In the genomic region with DNA sequence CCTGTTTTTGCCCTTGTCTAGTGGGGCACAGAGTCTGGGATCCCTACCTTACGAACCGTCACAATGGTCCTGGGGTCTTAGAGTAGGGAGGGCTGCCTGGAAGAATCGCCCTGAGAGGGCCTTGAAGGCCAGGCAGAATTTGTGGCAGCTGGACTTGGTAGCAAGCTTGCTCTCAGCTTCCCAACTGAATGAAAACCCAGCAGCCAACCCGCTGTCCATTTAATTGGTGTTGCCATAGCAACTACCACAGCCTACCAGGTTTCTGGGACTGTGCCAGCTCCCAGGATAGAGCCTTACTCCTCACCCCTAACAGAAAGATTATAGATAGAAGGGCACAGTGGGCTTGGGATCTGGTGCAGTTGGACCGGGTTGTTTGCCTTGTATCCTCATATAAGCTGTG, we compare ENCODE assay signal across 9 mouse cellular contexts. TPM values are rescaled to one million over a fixed set of nuclear protein-coding genes. Genes with fewer than 3 reads are reported as not detected.
A peak's percentile ranks its signal among the peaks of the same experiment; 100 is the strongest.
DNase-seq lines count a peak whose midpoint lies in the region; ATAC-seq and TF ChIP-seq lines count a peak whose summit lies in the region.
"Had no signal": no experiment of that assay in that cellular context is flagged by ENCODE, and none has a peak within 500 bp of the region (broad histone marks: within the 10 kb centered on the region; RNA-seq: fewer than 3 reads in every experiment).

No protein-coding gene starts in this region.

- H3K4me1 ChIP-seq in kidney, postnatal 0 days (replicated peaks; ENCODE audit: insufficient read depth, low read length) = no peaks in the 10 kb centered on the region
- H3K4me1 ChIP-seq in kidney, embryonic 16.5 days (ENCODE audit: insufficient read depth, low read length) = peaks cover 15% of the 10 kb centered on the region
- H3K4me1 ChIP-seq in midbrain, embryonic 15.5 days = peaks cover 77% of the 10 kb centered on the region
- no peaks in the 10 kb centered on the region for H3K4me1 ChIP-seq in heart, adult 2 months (ENCODE audit: control insufficient read depth, insufficient read depth, low read length)

- peak; percentile 52 for DNase-seq in kidney, postnatal 0 days (ENCODE audit: low spot score)
- peak; percentile 69 for DNase-seq in embryo, embryonic 10.5 days (ENCODE audit: low spot score)
- DNase-seq in kidney, postnatal 25 days = peak; percentile 61
- DNase-seq in thymus, postnatal 0 days (ENCODE audit: low spot score) = no peak
- DNase-seq in heart, adult 2 months = no peak
- DNase-seq in gastrocnemius, adult 2 months = no peak

- no peaks in the 10 kb centered on the region for H3K27me3 ChIP-seq in kidney, postnatal 0 days (ENCODE audit: insufficient read depth, low read length)
- H3K27me3 ChIP-seq in kidney, embryonic 16.5 days (ENCODE audit: insufficient read depth, low read length) = no peaks in the 10 kb centered on the region
- H3K27me3 ChIP-seq in midbrain, embryonic 15.5 days (replicated peaks) = no peaks in the 10 kb centered on the region
- H3K27me3 ChIP-seq in heart, adult 2 months (ENCODE audit: control insufficient read depth, insufficient read depth, low read length) = no peaks in the 10 kb centered on the region
- H3K27me3 ChIP-seq: CH12.LX had no signal

- no peak for TF ChIP-seq EP300 in heart, adult 2 months (IDR thresholded peaks at IDR 0.05; ENCODE audit: insufficient read depth, low read depth, low read length)

- H3K4me2 ChIP-seq in kidney, postnatal 0 days (ENCODE audit: low read length) = no peak overlapping the region
- H3K4me2 ChIP-seq in kidney, embryonic 16.5 days (replicated peaks; ENCODE audit: low read depth, low read length) = no peak overlapping the region
- peak overlapping the region; percentile 16; the same call in 1 of the 2 replicates for H3K4me2 ChIP-seq in midbrain, embryonic 15.5 days

- TF ChIP-seq POLR2A in heart, adult 2 months (IDR thresholded peaks at IDR 0.05; ENCODE audit: insufficient read depth, low read depth, low read length) = no peak

- WGBS in kidney, postnatal 0 days = 62% methylated on average over 5 of the region's 5 CpGs
- WGBS in kidney, embryonic 16.5 days = 75% methylated on average over 5 of the region's 5 CpGs
- 11% methylated on average over 5 of the region's 5 CpGs for WGBS in midbrain, embryonic 15.5 days
- 79% methylated on average over 5 of the region's 5 CpGs for WGBS in heart, adult 2 months

- no peak overlapping the region for H3K9ac ChIP-seq in kidney, postnatal 0 days (ENCODE audit: low read depth, low read length)
- no peak overlapping the region for H3K9ac ChIP-seq in kidney, embryonic 16.5 days (replicated peaks; ENCODE audit: low read length)
- H3K9ac ChIP-seq in midbrain, embryonic 15.5 days = 0 out of 2 replicates have a peak overlapping the region, but pooled peaks have one; percentile 14
- H3K9ac ChIP-seq in heart, adult 2 months (ENCODE audit: low read depth, low read length) = no peak overlapping the region

- no peaks in the 10 kb centered on the region for H3K36me3 ChIP-seq in kidney, postnatal 0 days (ENCODE audit: insufficient read depth, low read length)
- H3K36me3 ChIP-seq in kidney, embryonic 16.5 days (ENCODE audit: insufficient read depth, low read length) = no peaks in the 10 kb centered on the region
- no peaks in the 10 kb centered on the region for H3K36me3 ChIP-seq in midbrain, embryonic 15.5 days (replicated peaks)
- H3K36me3 ChIP-seq in heart, adult 2 months (ENCODE audit: control insufficient read depth, insufficient read depth, low read length) = no peaks in the 10 kb centered on the region

- TF ChIP-seq CTCF in kidney, postnatal 0 days (IDR thresholded peaks at IDR 0.05; ENCODE audit: low read depth) = no peak
- TF ChIP-seq CTCF in heart, adult 2 months (IDR thresholded peaks at IDR 0.05) = no peak
- no peak for TF ChIP-seq CTCF in gastrocnemius, adult 2 months (IDR thresholded peaks at IDR 0.05)

- no peaks in the 10 kb centered on the region for H3K9me3 ChIP-seq in kidney, postnatal 0 days (replicated peaks; ENCODE audit: low read length)
- H3K9me3 ChIP-seq in kidney, embryonic 16.5 days (ENCODE audit: low read length) = no peaks in the 10 kb centered on the region
- no peaks in the 10 kb centered on the region for H3K9me3 ChIP-seq in midbrain, embryonic 15.5 days

- H3K4me3 ChIP-seq in kidney, postnatal 0 days (replicated peaks; ENCODE audit: low read depth, low read length) = no peak overlapping the region
- H3K4me3 ChIP-seq in kidney, embryonic 16.5 days (ENCODE audit: low read length) = no peak overlapping the region
- H3K4me3 ChIP-seq in midbrain, embryonic 15.5 days = no peak overlapping the region
- no peak overlapping the region for H3K4me3 ChIP-seq in heart, adult 2 months
- H3K4me3 ChIP-seq in gastrocnemius, adult 2 months = no peak overlapping the region

- 0 out of 2 replicates have a peak, but pooled peaks have one; percentile 48 for ATAC-seq in kidney, postnatal 0 days (replicated peaks; ENCODE audit: low FRiP score, low read depth)
- no peak for ATAC-seq in kidney, embryonic 16.5 days (ENCODE audit: low FRiP score, low TSS enrichment)
- no peak; the same call in 1 of the 2 replicates for ATAC-seq in midbrain, embryonic 15.5 days (replicated peaks)

- H3K27ac ChIP-seq in kidney, postnatal 0 days = no peak overlapping the region
- H3K27ac ChIP-seq in kidney, embryonic 16.5 days (ENCODE audit: low read length) = no peak overlapping the region
- H3K27ac ChIP-seq in midbrain, embryonic 15.5 days = peak overlapping the region; percentile 86
- no peak overlapping the region for H3K27ac ChIP-seq in heart, adult 2 months
- no peak overlapping the region for H3K27ac ChIP-seq in gastrocnemius, adult 2 months

- intact Hi-C loops in heart, adult 2 months (cut with DNase I) = no loop called here
- intact Hi-C loops in gastrocnemius, adult 2 months (cut with DNase I) = no loop called here

- H3K79me2 ChIP-seq in heart, adult 2 months (replicated peaks; ENCODE audit: control insufficient read depth, insufficient read depth, low read length) = no peaks in the 10 kb centered on the region

RNA-seq across cellular contexts. Expression of a gene that starts 34.7 kb away (rescaled TPM):
- polyA plus RNA-seq in kidney, postnatal 0 days (2015; fragmentation: Nextera tagmentation; extraction: Ambion mirVana) = 0.41 and 0.82 TPM in 2 replicates
- polyA plus RNA-seq in kidney, embryonic 16.5 days (2015; fragmentation: Nextera tagmentation; extraction: Ambion mirVana) = 1.1 and 1.2 TPM in 2 replicates
- polyA plus RNA-seq in midbrain, embryonic 15.5 days (2015; fragmentation: Nextera tagmentation; extraction: Ambion mirVana) = 70.6 and 71.3 TPM in 2 replicates
- polyA plus RNA-seq in thymus, postnatal 0 days (2015; fragmentation: Nextera tagmentation; extraction: Ambion mirVana) = 5.0 and 5.2 TPM in 2 replicates
- total RNA-seq in heart, adult 2 months (2021) = 1 to 10 TPM in 1 of 2 experiments, under 1 TPM in 1; 0.68 to 1.1 TPM
- 0.97 and 1.0 TPM in 2 replicates for polyA plus RNA-seq in heart, adult 2 months (2012; rRNA removed)
- total RNA-seq in gastrocnemius, adult 2 months (2021) = under 1 TPM; 0.31 to 0.33 TPM

RNA-seq across cellular contexts. Expression of a gene that starts 42.8 kb away (rescaled TPM):
- polyA plus RNA-seq in kidney, postnatal 0 days (2015; fragmentation: Nextera tagmentation; extraction: Ambion mirVana) = 199 and 226 TPM in 2 replicates
- 158 and 165 TPM in 2 replicates for polyA plus RNA-seq in kidney, embryonic 16.5 days (2015; fragmentation: Nextera tagmentation; extraction: Ambion mirVana)
- 95.6 and 103 TPM in 2 replicates for polyA plus RNA-seq in midbrain, embryonic 15.5 days (2015; fragmentation: Nextera tagmentation; extraction: Ambion mirVana)
- polyA plus RNA-seq in thymus, postnatal 0 days (2015; fragmentation: Nextera tagmentation; extraction: Ambion mirVana) = 293 and 314 TPM in 2 replicates
- total RNA-seq in heart, adult 2 months (2021) = 10 to 100 TPM; 40.2 to 43.2 TPM
- 38.8 and 45.1 TPM in 2 replicates for polyA plus RNA-seq in heart, adult 2 months (2012; rRNA removed)
- 10 to 100 TPM; 25.6 to 30.0 TPM for total RNA-seq in gastrocnemius, adult 2 months (2021)

RNA-seq across cellular contexts. Expression of a gene that starts 52.9 kb away (rescaled TPM):
- polyA plus RNA-seq in kidney, postnatal 0 days (2015; fragmentation: Nextera tagmentation; extraction: Ambion mirVana) = 124 and 129 TPM in 2 replicates
- polyA plus RNA-seq in kidney, embryonic 16.5 days (2015; fragmentation: Nextera tagmentation; extraction: Ambion mirVana) = 117 and 124 TPM in 2 replicates
- 92.4 and 96.4 TPM in 2 replicates for polyA plus RNA-seq in midbrain, embryonic 15.5 days (2015; fragmentation: Nextera tagmentation; extraction: Ambion mirVana)
- polyA plus RNA-seq in thymus, postnatal 0 days (2015; fragmentation: Nextera tagmentation; extraction: Ambion mirVana) = 78.3 and 81.5 TPM in 2 replicates
- total RNA-seq in heart, adult 2 months (2021) = 10 to 100 TPM; 49.4 to 52.6 TPM
- polyA plus RNA-seq in heart, adult 2 months (2012; rRNA removed) = 41.9 and 62.9 TPM in 2 replicates
- 10 to 100 TPM; 41.9 to 50.1 TPM for total RNA-seq in gastrocnemius, adult 2 months (2021)

Comparison
In these comparisons a context has a peak if more than half of its experiments do, and no peak if none do; other contexts are left out.
1. DNase-seq: peak in kidney, postnatal 0 days (single experiment), embryo, embryonic 10.5 days (single experiment) and kidney, postnatal 25 days (2 of 2); none in thymus, postnatal 0 days (single experiment), heart, adult 2 months (0 of 2) and gastrocnemius, adult 2 months (single experiment).
2. RNA of a gene that starts 34.7 kb away (polyA plus RNA-seq): 70.6 to 71.3 TPM in midbrain, embryonic 15.5 days; 5.0 to 5.2 TPM in thymus, postnatal 0 days, 1.1 to 1.2 TPM in kidney, embryonic 16.5 days, 0.97 to 1.0 TPM in heart, adult 2 months and 0.41 to 0.82 TPM in kidney, postnatal 0 days; every median in the first group is over 10 times any median in the second.